10 mouse cellular contexts compared by ENCODE assay signal in genomic region chr12:82617682-82618370, GRCm38 (mm10). TPM values are rescaled to one million over a fixed set of nuclear protein-coding genes. Genes with fewer than 3 reads are reported as not detected.
DNase-seq lines count a peak whose midpoint lies in the region; ATAC-seq and TF ChIP-seq lines count a peak whose summit lies in the region.
"Had no signal": no experiment of that assay in that cellular context is flagged by ENCODE, and none has a peak within 500 bp of the region (broad histone marks: within the 10 kb centered on the region; RNA-seq: fewer than 3 reads in every experiment).

No protein-coding gene starts in this region.

- WGBS in heart, adult 2 months, result 27% methylated on average over 20 of the region's 20 CpGs
- 20% methylated on average over 20 of the region's 20 CpGs for WGBS in liver, embryonic 15.5 days (ENCODE audit: insufficient replicate concordance)

- no peak for TF ChIP-seq POLR2A in heart, adult 2 months (IDR thresholded peaks at IDR 0.05; ENCODE audit: insufficient read depth, low read depth, low read length)
- TF ChIP-seq POLR2A in testis, adult 2 months (IDR thresholded peaks at IDR 0.05; ENCODE audit: control insufficient read depth, low read depth, low read length), result no peak

- H3K4me2 ChIP-seq in liver, embryonic 15.5 days, result peak overlapping the region; percentile 67

- no peak for ATAC-seq in liver, embryonic 15.5 days (ENCODE audit: insufficient read depth)
- ATAC-seq in erythroid progenitor cell, adult 5-6 weeks (replicated peaks; ENCODE audit: low FRiP score, poor library complexity, severe bottlenecking), result no peak

- H3K36me3 ChIP-seq in heart, adult 2 months (ENCODE audit: control insufficient read depth, insufficient read depth, low read length), result no peaks in the 10 kb centered on the region
- no peaks in the 10 kb centered on the region for H3K36me3 ChIP-seq in testis, adult 2 months (ENCODE audit: control insufficient read depth, insufficient read depth, low read length)
- no peaks in the 10 kb centered on the region for H3K36me3 ChIP-seq in liver, embryonic 15.5 days (replicated peaks)

- no peaks in the 10 kb centered on the region for H3K4me1 ChIP-seq in heart, adult 2 months (ENCODE audit: control insufficient read depth, insufficient read depth, low read length)
- peaks cover 12% of the 10 kb centered on the region for H3K4me1 ChIP-seq in testis, adult 2 months (ENCODE audit: control insufficient read depth, insufficient read depth, low read length)
- 0 out of 2 replicates have a peak, but pooled peaks cover 5% of the 10 kb centered on the region for H3K4me1 ChIP-seq in liver, embryonic 15.5 days (replicated peaks)

- TF ChIP-seq CTCF in heart, adult 2 months (IDR thresholded peaks at IDR 0.05), result no peak
- TF ChIP-seq CTCF in testis, adult 2 months (IDR thresholded peaks at IDR 0.05; ENCODE audit: control insufficient read depth, insufficient read depth, insufficient replicate concordance, low read depth, low read length), result no peak

- DNase-seq in heart, adult 2 months, result no peak
- DNase-seq in heart, postnatal 25 days (ENCODE audit: low spot score), result no peak
- no peak for DNase-seq in testis, postnatal 10 days (ENCODE audit: low spot score)
- no peak for DNase-seq in thymus, adult 18-20 months
- no peak for DNase-seq in yolk sac, embryonic 10.5 days (ENCODE audit: low spot score)

- no peak for TF ChIP-seq EP300 in heart, adult 2 months (IDR thresholded peaks at IDR 0.05; ENCODE audit: insufficient read depth, low read depth, low read length)

- peak overlapping the region; percentile 64 for H3K4me3 ChIP-seq in heart, adult 2 months
- H3K4me3 ChIP-seq in testis, adult 2 months (ENCODE audit: control insufficient read depth, low read depth, low read length), result peak overlapping the region; percentile 74
- H3K4me3 ChIP-seq in liver, embryonic 15.5 days (replicated peaks), result peak overlapping the region; percentile 44; the same call in 1 of the 2 replicates

- H3K27me3 ChIP-seq in heart, adult 2 months (ENCODE audit: control insufficient read depth, insufficient read depth, low read length), result no peaks in the 10 kb centered on the region
- H3K27me3 ChIP-seq in testis, adult 2 months (ENCODE audit: control insufficient read depth, insufficient read depth, low read length), result peaks cover 3% of the 10 kb centered on the region; the same call in 1 of the 2 replicates
- peaks cover 60% of the 10 kb centered on the region for H3K27me3 ChIP-seq in liver, embryonic 15.5 days

- peak overlapping the region; percentile 64; the same call in 1 of the 2 replicates for H3K9ac ChIP-seq in heart, adult 2 months (ENCODE audit: low read depth, low read length)
- H3K9ac ChIP-seq in liver, embryonic 15.5 days, result no peak overlapping the region

- peak overlapping the region; percentile 68; the same call in 1 of the 2 replicates for H3K27ac ChIP-seq in heart, adult 2 months
- H3K27ac ChIP-seq in testis, adult 2 months (ENCODE audit: control insufficient read depth, insufficient read depth, low read depth, low read length), result no peak overlapping the region
- H3K27ac ChIP-seq in liver, embryonic 15.5 days (replicated peaks), result no peak overlapping the region

- H3K79me2 ChIP-seq in heart, adult 2 months (replicated peaks; ENCODE audit: control insufficient read depth, insufficient read depth, low read length), result no peaks in the 10 kb centered on the region

- no peaks in the 10 kb centered on the region for H3K9me3 ChIP-seq in liver, embryonic 15.5 days (replicated peaks)

- intact Hi-C loops in heart, adult 2 months (cut with DNase I), result loop anchor here (10.0 kb wide), 2 partner anchors 327 to 397 kb away; no protein-coding TSS in a partner anchor
- intact Hi-C loops in heart, postnatal 25 days (cut with DNase I), result loop anchor here (10.0 kb wide), 3 partner anchors 227 to 397 kb away; no protein-coding TSS in a partner anchor

RNA-seq across cellular contexts. Expression of gene Rgs6, which starts 29.7 kb away (rescaled TPM):
- 10 to 100 TPM; 10.2 to 12.6 TPM for total RNA-seq in heart, adult 2 months (2021)
- polyA plus RNA-seq in heart, adult 2 months (2012; rRNA removed), result 7.3 and 13.1 TPM in 2 replicates
- 10 to 100 TPM; 12.6 to 13.8 TPM for total RNA-seq in heart, postnatal 25 days (2021)
- polyA plus RNA-seq in testis, adult 2 months (2012; rRNA removed), result 0.75 and 0.97 TPM in 2 replicates
- 0.10 TPM in 1 of 2 replicates, not detected in the other for polyA plus RNA-seq in liver, embryonic 15.5 days (2015; fragmentation: Nextera tagmentation; extraction: Ambion mirVana)
- total RNA-seq in erythroid progenitor cell, adult 5-6 weeks (2015; ENCODE audit: low replicate concordance), result 1.8 TPM in 1 of 2 replicates, not detected in the other
- total RNA-seq in erythroid progenitor cell, adult 5-6 weeks (2017; ENCODE audit: low replicate concordance), result not detected in 2 replicates
- total RNA-seq: hematopoietic stem cell, adult 5-6 weeks had no signal
- polyA plus RNA-seq: C2C12 had no signal

Comparison
In these comparisons a context has a peak if more than half of its experiments do, and no peak if none do; other contexts are left out.
1. RNA of gene Rgs6, which starts 29.7 kb away (total RNA-seq): 12.6 to 13.8 TPM in heart, postnatal 25 days and 10.2 to 12.6 TPM in heart, adult 2 months; 1.8 TPM in erythroid progenitor cell, adult 5-6 weeks; every median in the first group is over 4 times any median in the second.
2. Peak in every context shown above with its lines, with median percentiles within 50 percentile points of each other: H3K4me3 ChIP-seq.